13 mouse cellular contexts compared by ENCODE assay signal in the genomic region with DNA sequence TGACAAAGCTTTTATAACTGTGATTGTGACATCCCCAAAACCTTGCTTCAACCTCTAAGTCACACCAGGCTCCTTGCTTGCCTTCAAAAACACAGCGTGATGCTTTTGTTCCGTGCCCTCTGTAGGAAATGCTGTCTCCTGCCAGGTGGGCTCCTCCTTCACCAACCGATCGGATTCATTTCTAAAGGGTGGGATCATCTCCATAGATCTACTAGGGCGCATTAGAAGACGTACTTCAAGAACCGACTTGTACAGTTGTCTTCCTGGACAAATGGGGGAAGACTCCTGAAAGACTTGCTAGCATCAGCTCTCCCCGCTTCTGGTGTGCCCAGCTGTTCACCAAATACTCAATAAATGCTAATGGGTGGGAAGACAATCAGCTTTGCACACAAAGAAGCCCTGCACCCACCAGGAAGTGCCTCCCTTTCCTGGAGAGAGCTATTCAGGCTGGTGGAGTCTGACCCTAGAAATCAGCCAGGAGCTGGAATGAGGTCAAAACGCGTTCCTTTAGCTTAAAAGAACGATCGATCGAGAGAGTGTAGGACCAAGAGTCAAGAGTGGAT. TPM values are rescaled to one million over a fixed set of nuclear protein-coding genes. Genes with fewer than 3 reads are reported as not detected.
DNase-seq lines count a peak whose midpoint lies in the region; ATAC-seq lines count a peak whose summit lies in the region.
"Had no signal": no experiment of that assay in that cellular context is flagged by ENCODE, and none has a peak within 500 bp of the region (broad histone marks: within the 10 kb centered on the region; RNA-seq: fewer than 3 reads in every experiment).

No protein-coding gene starts in this region.

- no peaks in the 10 kb centered on the region for H3K4me1 ChIP-seq in heart, embryonic 11.5 days (ENCODE audit: control insufficient read depth, insufficient read depth, low read length)
- H3K4me1 ChIP-seq in midbrain, embryonic 15.5 days: 0 out of 2 replicates have a peak, but pooled peaks cover 4% of the 10 kb centered on the region
- H3K4me1 ChIP-seq in midbrain, embryonic 10.5 days: peaks cover 9% of the 10 kb centered on the region
- peaks cover 18% of the 10 kb centered on the region for H3K4me1 ChIP-seq in hindbrain, embryonic 14.5 days (replicated peaks; ENCODE audit: control insufficient read depth, insufficient read depth, low read length)
- peaks cover 18% of the 10 kb centered on the region for H3K4me1 ChIP-seq in neural tube, embryonic 15.5 days

- no peak overlapping the region for H3K4me3 ChIP-seq in heart, embryonic 11.5 days (ENCODE audit: low read depth, low read length)
- 0 out of 2 replicates have a peak overlapping the region, but pooled peaks have one; percentile 13 for H3K4me3 ChIP-seq in midbrain, embryonic 15.5 days
- H3K4me3 ChIP-seq in midbrain, embryonic 10.5 days: no peak overlapping the region
- peak overlapping the region; percentile 19 for H3K4me3 ChIP-seq in hindbrain, embryonic 14.5 days (replicated peaks; ENCODE audit: low read length)
- peak overlapping the region; percentile 28 for H3K4me3 ChIP-seq in neural tube, embryonic 15.5 days (replicated peaks)

- H3K4me2 ChIP-seq in heart, embryonic 11.5 days: no peak overlapping the region
- peak overlapping the region; percentile 14; the same call in 1 of the 2 replicates for H3K4me2 ChIP-seq in midbrain, embryonic 15.5 days
- peak overlapping the region; percentile 47 for H3K4me2 ChIP-seq in hindbrain, embryonic 14.5 days (replicated peaks)
- peak overlapping the region; percentile 50 for H3K4me2 ChIP-seq in neural tube, embryonic 15.5 days

- peaks cover 17% of the 10 kb centered on the region for H3K27me3 ChIP-seq in heart, embryonic 11.5 days (ENCODE audit: control insufficient read depth, insufficient read depth, low read length)
- no peaks in the 10 kb centered on the region for H3K27me3 ChIP-seq in midbrain, embryonic 15.5 days (replicated peaks)
- H3K27me3 ChIP-seq in midbrain, embryonic 10.5 days (ENCODE audit: low read depth, poor library complexity, severe bottlenecking): no peaks in the 10 kb centered on the region; the same call in 1 of the 2 replicates
- no peaks in the 10 kb centered on the region for H3K27me3 ChIP-seq in hindbrain, embryonic 14.5 days (ENCODE audit: control insufficient read depth, insufficient read depth, low read length)
- H3K27me3 ChIP-seq in neural tube, embryonic 15.5 days (replicated peaks): no peaks in the 10 kb centered on the region
- H3K27me3 ChIP-seq: Patski had no signal

- H3K36me3 ChIP-seq in heart, embryonic 11.5 days (ENCODE audit: control insufficient read depth, insufficient read depth, low read length): no peaks in the 10 kb centered on the region
- H3K36me3 ChIP-seq in midbrain, embryonic 15.5 days (replicated peaks): no peaks in the 10 kb centered on the region
- H3K36me3 ChIP-seq in midbrain, embryonic 10.5 days: no peaks in the 10 kb centered on the region
- H3K36me3 ChIP-seq in hindbrain, embryonic 14.5 days (replicated peaks; ENCODE audit: control insufficient read depth, insufficient read depth): no peaks in the 10 kb centered on the region
- H3K36me3 ChIP-seq in neural tube, embryonic 15.5 days: no peaks in the 10 kb centered on the region

- ATAC-seq in heart, embryonic 11.5 days (replicated peaks; ENCODE audit: insufficient number of reproducible peaks, low FRiP score, low TSS enrichment): no peak
- no peak for ATAC-seq in midbrain, embryonic 15.5 days (replicated peaks)
- ATAC-seq in hindbrain, embryonic 14.5 days (ENCODE audit: low FRiP score): no peak
- no peak for ATAC-seq in neural tube, embryonic 15.5 days (ENCODE audit: low FRiP score)
- ATAC-seq: Patski had no signal

- WGBS in heart, embryonic 11.5 days (ENCODE audit: insufficient replicate concordance): 40% methylated on average over 13 of the region's 13 CpGs
- 38% methylated on average over 13 of the region's 13 CpGs for WGBS in midbrain, embryonic 15.5 days
- 38% methylated on average over 13 of the region's 13 CpGs for WGBS in midbrain, embryonic 10.5 days
- 18% methylated on average over 13 of the region's 13 CpGs for WGBS in hindbrain, embryonic 14.5 days
- 10% methylated on average over 13 of the region's 13 CpGs for WGBS in neural tube, embryonic 15.5 days

- peak; percentile 79 for DNase-seq in heart, adult 11 months
- DNase-seq in midbrain, embryonic 10.5 days (ENCODE audit: low spot score): no peak
- DNase-seq in hindbrain, embryonic 14.5 days (ENCODE audit: low spot score): no peak
- no peak for DNase-seq in thymus, postnatal 0 days (ENCODE audit: low spot score)
- no peak for DNase-seq in frontal cortex, adult 2 months (ENCODE audit: extremely low spot score in 1 of 2, low spot score in 1 of 2)
- DNase-seq: adrenal gland, postnatal 14 days; gastrocnemius, postnatal 14 days; heart, postnatal 36 days; right cerebral cortex, postnatal 14 days had no signal

- no peak overlapping the region for H3K27ac ChIP-seq in heart, embryonic 11.5 days (ENCODE audit: low read depth, low read length)
- no peak overlapping the region for H3K27ac ChIP-seq in midbrain, embryonic 15.5 days
- H3K27ac ChIP-seq in midbrain, embryonic 10.5 days (replicated peaks): no peak overlapping the region
- H3K27ac ChIP-seq in hindbrain, embryonic 14.5 days: no peak overlapping the region
- H3K27ac ChIP-seq in neural tube, embryonic 15.5 days (replicated peaks): no peak overlapping the region

- no peaks in the 10 kb centered on the region for H3K9me3 ChIP-seq in heart, embryonic 11.5 days (replicated peaks; ENCODE audit: control insufficient read depth, low read length)
- H3K9me3 ChIP-seq in midbrain, embryonic 15.5 days: no peaks in the 10 kb centered on the region
- H3K9me3 ChIP-seq in midbrain, embryonic 10.5 days (replicated peaks): no peaks in the 10 kb centered on the region
- H3K9me3 ChIP-seq in hindbrain, embryonic 14.5 days (ENCODE audit: control insufficient read depth, low read length): no peaks in the 10 kb centered on the region
- no peaks in the 10 kb centered on the region for H3K9me3 ChIP-seq in neural tube, embryonic 15.5 days (replicated peaks)

- no peak overlapping the region for H3K9ac ChIP-seq in heart, embryonic 11.5 days (ENCODE audit: low read depth, low read length)
- H3K9ac ChIP-seq in midbrain, embryonic 15.5 days: no peak overlapping the region
- H3K9ac ChIP-seq in hindbrain, embryonic 14.5 days: no peak overlapping the region
- no peak overlapping the region for H3K9ac ChIP-seq in neural tube, embryonic 15.5 days (replicated peaks)

RNA-seq across cellular contexts. Expression of a gene that starts 53.0 kb away (rescaled TPM):
- polyA plus RNA-seq in heart, embryonic 11.5 days (2014; fragmentation: Nextera tagmentation; extraction: Ambion mirVana): 1.2 TPM in 2 replicates
- polyA plus RNA-seq in midbrain, embryonic 15.5 days (2015; fragmentation: Nextera tagmentation; extraction: Ambion mirVana): 0.14 TPM in 1 of 2 replicates, not detected in the other
- 0.32 and 0.47 TPM in 2 replicates for polyA plus RNA-seq in midbrain, embryonic 10.5 days (2016; fragmentation: Nextera tagmentation; extraction: Ambion mirVana)
- 2.6 and 3.0 TPM in 2 replicates for polyA plus RNA-seq in hindbrain, embryonic 14.5 days (2014; fragmentation: Nextera tagmentation; extraction: Ambion mirVana)
- 1.1 and 1.3 TPM in 2 replicates for polyA plus RNA-seq in neural tube, embryonic 15.5 days (2015; fragmentation: Nextera tagmentation; extraction: Ambion mirVana)
- 0.44 and 0.45 TPM in 2 replicates for polyA plus RNA-seq in thymus, postnatal 0 days (2015; fragmentation: Nextera tagmentation; extraction: Ambion mirVana)
- polyA plus RNA-seq in frontal cortex, adult 2 months (2012; rRNA removed): 0.04 TPM in 1 of 2 replicates, not detected in the other

RNA-seq across cellular contexts. Expression of a gene that starts 59.5 kb away (rescaled TPM):
- polyA plus RNA-seq in heart, embryonic 11.5 days (2014; fragmentation: Nextera tagmentation; extraction: Ambion mirVana): 3.5 and 3.6 TPM in 2 replicates
- polyA plus RNA-seq in midbrain, embryonic 15.5 days (2015; fragmentation: Nextera tagmentation; extraction: Ambion mirVana): 0.19 and 0.25 TPM in 2 replicates
- polyA plus RNA-seq in midbrain, embryonic 10.5 days (2016; fragmentation: Nextera tagmentation; extraction: Ambion mirVana): 0.26 and 1.9 TPM in 2 replicates
- polyA plus RNA-seq in hindbrain, embryonic 14.5 days (2014; fragmentation: Nextera tagmentation; extraction: Ambion mirVana): 27.6 and 35.1 TPM in 2 replicates
- polyA plus RNA-seq in neural tube, embryonic 15.5 days (2015; fragmentation: Nextera tagmentation; extraction: Ambion mirVana): 7.2 and 12.0 TPM in 2 replicates
- polyA plus RNA-seq in thymus, postnatal 0 days (2015; fragmentation: Nextera tagmentation; extraction: Ambion mirVana): 5.1 and 5.4 TPM in 2 replicates
- not detected in 2 replicates for polyA plus RNA-seq in frontal cortex, adult 2 months (2012; rRNA removed)

Comparison
In these comparisons a context has a peak if more than half of its experiments do, and no peak if none do; other contexts are left out.
1. H3K4me3 ChIP-seq: peak in midbrain, embryonic 15.5 days (single experiment), hindbrain, embryonic 14.5 days (single experiment) and neural tube, embryonic 15.5 days (single experiment); none in heart, embryonic 11.5 days (single experiment) and midbrain, embryonic 10.5 days (single experiment).